Mouse (Mus musculus): ENCODE results near the gene Asic4.

Asic4 gene

GRCm38 (mm10) chr1:75450314-75451005 is at the start of gene Asic4:
Asic4 (plus strand) TSS chr1:75450436.
- peak in 1 of 2 experiments; percentile 19 for DNase-seq

- no peak for DNase-seq
Observed at GRCm38 (mm10) chr1:75400493-75401115, 49.6 kb upstream of the Asic4 start.

GRCm38 (mm10) chr1:75405547-75405946 is 44.7 kb upstream of the Asic4 start:
- peak in 1 of 2 experiments; percentile 12 for DNase-seq

- DNase-seq: no peak
Observed at GRCm38 (mm10) chr1:75406173-75406572, 44.1 kb upstream of the Asic4 start.

- no peak for DNase-seq
Observed at GRCm38 (mm10) chr1:75407056-75407455, 43.2 kb upstream of the Asic4 start.

GRCm38 (mm10) chr1:75408210-75408609 is 42.0 kb upstream of the Asic4 start:
- DNase-seq: no peak

- peak in 1 of 2 experiments; percentile 55 for DNase-seq
Observed at GRCm38 (mm10) chr1:75409950-75410349, 40.3 kb upstream of the Asic4 start.

GRCm38 (mm10) chr1:75412196-75412595 is 38.0 kb upstream of the Asic4 start:
- DNase-seq: no peak

GRCm38 (mm10) chr1:75413749-75414148 is 36.5 kb upstream of the Asic4 start:
- peak; percentile 85 to 89 for DNase-seq

- DNase-seq: peak in 1 of 2 experiments; percentile 45
Observed at GRCm38 (mm10) chr1:75421794-75422193, 28.4 kb upstream of the Asic4 start.

- DNase-seq: peak; percentile 53 to 55
Observed at GRCm38 (mm10) chr1:75422216-75422822, 27.9 kb upstream of the Asic4 start.

- peak; percentile 64 to 70 for DNase-seq
Observed at GRCm38 (mm10) chr1:75422823-75423471, 27.3 kb upstream of the Asic4 start.

GRCm38 (mm10) chr1:75423780-75424390 is 26.4 kb upstream of the Asic4 start:
- DNase-seq: no peak

- peak; percentile 81 to 86 for DNase-seq
Observed at GRCm38 (mm10) chr1:75425796-75426471, 24.3 kb upstream of the Asic4 start.

GRCm38 (mm10) chr1:75435475-75436328 is 14.5 kb upstream of the Asic4 start, which contains the start of gene Gmppa:
Gmppa (plus strand) TSS chr1:75435930.
- peak; percentile 79 to 88 for DNase-seq

- no peak for DNase-seq
Observed at GRCm38 (mm10) chr1:75438782-75439181, 11.5 kb upstream of the Asic4 start.

GRCm38 (mm10) chr1:75440661-75441060 is 9.6 kb upstream of the Asic4 start:
- peak; percentile 71 to 73 for DNase-seq

GRCm38 (mm10) chr1:75441471-75441996 is 8.7 kb upstream of the Asic4 start:
- DNase-seq: peak in 1 of 2 experiments; percentile 53

GRCm38 (mm10) chr1:75442171-75442570 is 8.1 kb upstream of the Asic4 start:
- peak; percentile 75 to 77 for DNase-seq

- peak; percentile 89 to 92 for DNase-seq
Observed at GRCm38 (mm10) chr1:75442811-75443210, 7.4 kb upstream of the Asic4 start.
